Mouse (Mus musculus) lung, postnatal 0 days (tissue): ENCODE measurements around the gene Pkn1.

Experiments
- CTCF ChIP-seq: IDR thresholded peaks from 2 replicates; pipeline ENCODE4 v1.5.1; 2016; ENCODE audit warnings: antibody characterized with exemption, mild to moderate bottlenecking
- EP300 ChIP-seq: IDR thresholded peaks from 2 replicates; pipeline ENCODE4 v1.6.1; 2016; ENCODE audit warnings: antibody characterized with exemption, mild to moderate bottlenecking, control low read depth

DNA sequence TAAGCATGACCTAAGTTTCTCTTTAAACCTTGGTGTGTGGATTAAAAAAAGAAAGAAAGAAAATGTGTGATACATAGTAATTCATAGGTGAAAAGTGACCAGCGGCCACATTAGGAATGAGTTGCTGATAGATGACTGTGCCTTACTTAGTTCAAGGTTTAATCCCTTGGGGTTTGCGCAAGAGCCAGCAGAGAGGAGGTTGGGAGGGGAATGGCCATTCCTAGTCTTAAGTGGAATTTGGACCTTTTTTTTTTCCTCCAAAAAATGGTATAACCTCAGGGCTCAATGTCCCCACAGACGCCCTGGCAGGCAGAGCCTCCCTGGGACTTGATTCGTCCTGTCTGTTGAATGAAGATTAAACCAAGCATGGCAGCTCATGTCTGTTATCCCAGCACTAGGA is 45.1 kb upstream of the Pkn1 start:
- no peak for TF ChIP-seq CTCF
- no peak for TF ChIP-seq EP300
